Mouse (Mus musculus): Measurements from ENCODE around the gene Chrnb2.

- TF ChIP-seq CTCF (IDR thresholded peaks at IDR 0.05; ENCODE audit: control insufficient read depth, insufficient read depth, insufficient read length): no peak
- no peak for TF ChIP-seq CEBPB (IDR thresholded peaks at IDR 0.05; ENCODE audit: low read depth)
These were observed 31.9 kb upstream of the Chrnb2 start for GRCm38 (mm10) chr3:89796358-89796757.
